Mouse (Mus musculus) urinary bladder, postnatal 0 days (tissue): Measurements from ENCODE around the gene Abcd4. TPM values are rescaled to one million over a fixed set of nuclear protein-coding genes. Genes with fewer than 3 reads are reported as not detected.

Experiments
- polyA plus RNA-seq: library from polyadenylated mRNA; unstranded; fragments of >200 nt; fragmentation: Nextera tagmentation; extraction: Ambion mirVana; gene quantifications from 2 replicates; pipeline ENCODE4 v1.2.1, GENCODE M21; 2015

Abcd4 gene
- 8.8 and 9.8 TPM in 2 replicates for polyA plus RNA-seq

DNA sequence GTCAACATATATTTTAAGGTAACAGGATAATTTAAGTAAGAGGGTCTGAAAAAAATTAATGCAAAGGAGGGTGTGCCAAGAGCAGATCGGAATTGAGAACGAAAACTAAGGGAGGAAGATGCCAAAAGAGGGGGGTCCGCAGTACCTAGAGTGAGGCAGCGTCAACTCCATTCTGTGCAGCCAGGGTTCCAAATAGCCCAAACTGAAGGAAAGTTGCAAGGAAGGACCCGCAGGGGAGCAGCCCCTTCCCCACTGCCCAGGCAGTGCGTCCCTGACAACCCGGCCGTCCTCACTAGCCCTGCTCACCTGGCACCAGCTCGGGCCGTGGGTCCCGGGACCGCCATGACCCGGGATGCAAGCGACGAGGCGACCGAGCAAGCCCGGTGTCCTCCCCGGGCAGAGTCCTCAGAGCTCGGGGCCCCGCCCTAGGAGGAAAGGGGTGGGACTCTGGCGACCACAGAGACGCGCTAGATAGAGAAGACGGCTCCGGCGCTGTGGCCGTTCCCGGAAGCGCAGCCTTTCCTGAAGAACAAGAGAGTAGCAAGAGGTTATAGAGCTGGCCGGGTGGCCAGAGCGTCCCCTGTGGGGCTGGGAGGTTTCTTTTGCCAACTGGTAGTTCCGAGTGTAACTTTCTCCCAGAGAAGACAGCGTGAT is at the start of gene Abcd4:
Gene Abcd4 (minus strand): TSS at position 437 of the 654 bp plus-strand sequence.

DNA sequence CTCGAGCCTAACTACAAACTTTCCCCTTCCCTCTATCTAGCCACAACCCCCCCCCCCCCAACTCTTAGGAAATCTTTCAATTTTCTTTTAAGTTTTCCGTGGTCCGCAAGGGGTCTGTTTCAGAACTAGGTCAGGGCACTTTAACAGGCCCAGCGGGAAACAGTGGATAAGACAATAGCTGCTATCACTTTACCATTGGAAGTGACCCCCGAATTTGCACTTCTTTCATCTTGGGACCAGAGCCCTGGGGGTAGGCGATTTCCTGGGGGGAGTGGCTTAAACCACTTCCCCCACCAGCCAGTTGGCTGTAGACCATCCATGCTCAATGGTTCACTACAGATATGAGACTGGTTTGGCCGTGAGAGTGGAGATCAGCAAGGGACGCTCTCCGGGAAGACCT is 23.4 kb upstream of the Abcd4 start, which contains the start of gene Vrtn:
Gene Vrtn (plus strand): TSS at position 366 of the 400 bp plus-strand sequence.

DNA sequence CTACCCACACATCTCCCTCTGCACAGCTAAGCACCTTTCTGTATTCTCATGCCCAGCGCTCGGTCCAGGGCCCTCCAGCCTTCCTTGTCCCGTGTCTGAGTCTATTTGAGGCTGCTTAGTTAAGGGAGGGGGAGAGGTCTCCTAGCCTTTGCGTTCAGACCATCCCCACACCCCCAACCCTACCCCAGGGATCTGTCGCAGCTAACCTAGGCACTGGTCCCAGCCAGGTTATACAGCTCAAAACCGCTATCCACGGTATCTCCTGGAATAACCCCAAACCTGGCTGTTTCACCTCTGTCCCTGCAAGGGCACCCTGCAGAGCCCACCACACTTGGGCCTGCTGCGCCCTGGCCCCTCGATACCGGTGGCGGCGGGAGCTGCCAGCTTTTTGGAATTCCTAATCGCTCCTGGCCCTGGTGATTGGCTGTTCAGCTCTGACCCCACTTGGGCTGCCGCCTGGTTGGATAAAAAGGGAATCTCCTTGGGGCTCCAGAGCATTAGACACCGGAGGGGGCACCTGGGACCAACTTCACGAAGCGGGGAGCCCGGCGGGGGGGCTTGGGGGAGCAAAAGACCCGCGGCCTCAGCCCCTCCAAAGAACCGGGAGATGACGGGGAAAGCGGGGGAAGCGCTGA is 47.8 kb downstream of the Abcd4 start, which contains the start of gene Vsx2:
Gene Vsx2 (plus strand): TSS at position 427 of the 635 bp plus-strand sequence.

Other genes starting within 250 kb of the Abcd4 start
- gene Entpd5, start 208.4 kb downstream of the Abcd4 start, polyA plus RNA-seq = 13.4 and 16.0 TPM in 2 replicates
- 0.27 and 0.57 TPM in 2 replicates for gene Bbof1, start 208.3 kb downstream of the Abcd4 start, polyA plus RNA-seq
- 21.1 and 24.9 TPM in 2 replicates for gene Rnf113a2, start 200.2 kb downstream of the Abcd4 start, polyA plus RNA-seq
- 36.0 and 38.3 TPM in 2 replicates for gene Aldh6a1, start 166.4 kb downstream of the Abcd4 start, polyA plus RNA-seq
- gene Lin52, start 166.0 kb downstream of the Abcd4 start, polyA plus RNA-seq = 9.5 and 10.6 TPM in 2 replicates
- not detected in 2 replicates for gene Vsx2, start 47.7 kb downstream of the Abcd4 start, polyA plus RNA-seq
- not detected in 2 replicates for gene Vrtn, start 23.6 kb upstream of the Abcd4 start, polyA plus RNA-seq
- 0.07 and 0.16 TPM in 2 replicates for gene Syndig1l, start 81.4 kb upstream of the Abcd4 start, polyA plus RNA-seq
- 53.4 and 53.5 TPM in 2 replicates for gene Npc2, start 155.7 kb upstream of the Abcd4 start, polyA plus RNA-seq
- 115 TPM in 2 replicates for gene Isca2, start 155.8 kb upstream of the Abcd4 start, polyA plus RNA-seq